Mouse (Mus musculus) lung, adult 10 weeks (tissue): ENCODE data around the gene Ptpn22. TPM values are rescaled to one million over a fixed set of nuclear protein-coding genes. Genes with fewer than 3 reads are reported as not detected.

ENCODE experiments used
- polyA plus RNA-seq: library from polyadenylated mRNA; stranded (reverse); fragments of 350-450 nt; fragmentation: Illumina TruSeq; extraction: RNeasy Lipid Tissue Mini Kit (QIAGEN cat#74804); gene quantifications from one replicate; pipeline ENCODE4 v1.2.3, GENCODE M21; 2014; ENCODE audit warnings: low read depth, low replicate concordance; ENCODE audit not compliant: insufficient read depth

Ptpn22 gene
- 7.4 TPM for polyA plus RNA-seq

DNA sequence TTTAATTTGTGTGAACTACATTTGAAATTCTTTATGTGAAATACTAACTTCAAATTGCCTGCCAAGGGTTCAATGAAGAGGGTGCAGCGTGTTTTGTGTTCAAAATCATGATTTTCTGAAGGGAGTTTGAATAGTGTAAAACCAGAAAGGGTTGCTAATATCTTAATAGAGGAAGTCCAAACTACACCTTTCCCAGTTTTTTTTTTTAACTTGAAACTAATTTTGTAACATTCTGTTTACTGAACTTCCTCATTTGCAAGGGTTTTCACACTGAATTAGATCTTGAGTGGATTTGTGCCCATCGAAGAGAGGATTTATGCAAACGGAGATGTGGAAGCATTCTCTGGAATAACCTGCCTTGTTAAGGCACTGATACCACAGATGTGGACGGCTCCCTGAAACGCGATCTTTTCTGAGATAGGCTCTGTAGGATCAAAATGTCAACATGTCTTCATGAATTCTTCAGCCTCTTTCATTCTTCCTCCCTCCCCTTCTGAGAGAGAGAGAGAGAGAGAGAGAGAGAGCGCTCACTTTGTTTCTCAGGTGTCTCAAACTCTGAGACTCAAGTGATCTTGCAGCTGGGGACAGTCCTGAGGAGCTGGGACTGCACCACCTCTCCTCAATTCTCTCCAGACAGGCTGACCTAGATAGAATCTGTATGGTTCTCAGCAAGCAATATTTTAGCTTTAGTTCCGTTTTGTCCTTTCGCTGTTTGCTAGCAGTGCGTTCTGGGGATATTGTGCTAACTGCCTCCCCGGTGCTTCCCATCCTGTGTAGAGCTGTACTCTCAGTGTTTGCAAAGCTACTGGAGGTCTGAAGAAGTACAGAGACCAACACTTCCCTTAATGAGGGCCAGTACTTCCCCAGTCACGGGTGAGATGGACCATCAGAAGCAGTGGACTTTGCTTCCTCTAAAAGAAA, at the start of gene Ptpn22:
Gene Ptpn22, plus strand, starts transcription at position 915 of the 921 bp plus-strand sequence.

DNA sequence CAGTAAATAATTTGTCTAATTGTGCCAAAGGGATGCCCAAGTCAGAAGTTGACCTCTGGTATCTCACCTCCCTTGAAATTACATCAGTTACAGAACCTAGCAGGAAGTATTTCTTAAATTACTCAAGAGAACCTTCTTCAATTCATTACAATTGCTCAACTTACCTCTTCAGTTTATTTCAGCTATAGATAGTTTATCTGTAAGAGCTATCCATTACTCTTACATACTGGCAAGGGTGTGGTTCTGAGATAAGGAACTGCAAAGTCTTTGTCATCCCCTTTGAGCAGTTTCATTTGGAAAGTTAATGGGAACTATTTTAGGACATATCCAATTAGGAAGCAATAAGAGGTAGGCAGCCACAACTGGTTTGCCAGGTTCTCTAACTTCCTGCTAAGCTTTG, 27.2 kb upstream of the Ptpn22 start, which contains the start of gene Bcl2l15:
Gene Bcl2l15, plus strand, starts transcription at position 176 of the 400 bp plus-strand sequence.

DNA sequence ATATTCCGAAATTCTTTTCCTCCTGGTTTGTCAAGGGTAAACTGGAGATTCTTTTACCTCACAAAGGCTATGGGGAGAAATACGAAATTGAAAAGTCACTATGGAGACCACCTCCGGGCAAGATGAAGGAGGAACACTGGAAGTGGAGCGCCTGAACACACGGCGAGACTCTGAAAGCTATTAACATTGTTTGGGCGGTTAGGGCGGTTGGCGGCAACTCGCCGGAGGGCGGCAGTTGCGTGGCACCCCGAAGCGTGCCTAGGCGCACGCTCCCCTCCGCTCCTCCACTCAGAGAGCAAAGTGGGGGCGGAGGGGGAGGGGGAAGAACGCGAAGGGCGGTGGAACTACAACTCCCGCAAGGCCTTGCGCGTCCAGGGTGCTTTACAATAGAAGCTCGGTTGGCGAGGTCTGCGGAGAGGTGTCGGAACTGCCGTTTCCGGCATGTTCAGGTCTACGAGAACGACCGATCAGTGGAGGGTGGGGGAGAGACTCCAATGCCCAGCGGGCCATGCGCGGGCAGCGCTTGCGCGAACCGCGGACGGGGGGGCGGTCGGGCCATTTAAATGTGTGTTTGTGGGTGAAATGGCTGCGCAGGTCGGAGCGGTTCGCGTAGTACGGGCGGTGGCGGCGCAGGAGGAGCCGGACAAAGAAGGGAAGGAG, 54.5 kb downstream of the Ptpn22 start, which contains the start of gene Rsbn1:
Gene Rsbn1, plus strand, starts transcription at position 111 of the 660 bp plus-strand sequence.

Other genes with a start within 250 kb of the Ptpn22 start
- gene Atg4a-ps, start 213.7 kb upstream of the Ptpn22 start, polyA plus RNA-seq, result not detected
- 46.2 TPM for gene Olfml3, start 121.8 kb upstream of the Ptpn22 start, polyA plus RNA-seq
- gene Gm10964, start 120.4 kb upstream of the Ptpn22 start, polyA plus RNA-seq, result not detected
- gene Hipk1, start 68.2 kb upstream of the Ptpn22 start, polyA plus RNA-seq, result 24.4 TPM
- 4.7 TPM for gene Dclre1b, start 50.4 kb upstream of the Ptpn22 start, polyA plus RNA-seq
- gene Ap4b1, start 50.3 kb upstream of the Ptpn22 start, polyA plus RNA-seq, result 7.8 TPM
- gene Gm43064, start 50.2 kb upstream of the Ptpn22 start, polyA plus RNA-seq, result not detected
- not detected for gene Bcl2l15, start 27.2 kb upstream of the Ptpn22 start, polyA plus RNA-seq
- 6.1 TPM for gene Rsbn1, start 54.3 kb downstream of the Ptpn22 start, polyA plus RNA-seq
- 14.2 TPM for gene Phtf1, start 108.3 kb downstream of the Ptpn22 start, polyA plus RNA-seq